Mouse (Mus musculus) heart, postnatal 0 days (tissue): ENCODE measurements at regions not wholly inside any gene's neighbourhood (a gene's known extent, or its start where the extent isn't known, plus 50 kb on each side); places are given as distances from the start of the nearest gene placed in this dataset.

ENCODE experiments used
- CTCF ChIP-seq: IDR thresholded peaks from 2 replicates; pipeline ENCODE4 v1.5.1; 2016; ENCODE audit warnings: antibody characterized with exemption, control low read depth, low read depth
- EP300 ChIP-seq: IDR thresholded peaks from 2 replicates; pipeline ENCODE4 v1.6.1; 2016; ENCODE audit warnings: antibody characterized with exemption, low read depth

GRCm38 (mm10) chr13:83115691-83116090, 388.1 kb upstream of the Mef2c start:
- no peak for TF ChIP-seq EP300
- no peak for TF ChIP-seq CTCF
